Mouse (Mus musculus) testis, postnatal 10 days (tissue): ENCODE results near the gene March10.
A peak's percentile ranks its signal among the peaks of the same experiment; 100 is the strongest.

Experiments used
- DNase-seq: peaks from one replicate; pipeline ENCODE4 v3.0.0; 2021; ENCODE audit warnings: low spot score

Gene March10

GRCm38 (mm10) chr11:105402355-105402754, 54.2 kb downstream of the March10 start:
- no peak for DNase-seq

GRCm38 (mm10) chr11:105390290-105390689, 66.2 kb downstream of the March10 start:
- DNase-seq: no peak

GRCm38 (mm10) chr11:105388636-105389035, 67.9 kb downstream of the March10 start:
- no peak for DNase-seq

- no peak for DNase-seq
Observed at GRCm38 (mm10) chr11:105385266-105385665, 71.3 kb downstream of the March10 start.

- DNase-seq: no peak
Observed at GRCm38 (mm10) chr11:105375821-105376235, 80.7 kb downstream of the March10 start.

- no peak for DNase-seq
Observed at GRCm38 (mm10) chr11:105374526-105375175, 81.9 kb downstream of the March10 start.

GRCm38 (mm10) chr11:105373881-105374280, 82.7 kb downstream of the March10 start:
- no peak for DNase-seq

- no peak for DNase-seq
Observed at GRCm38 (mm10) chr11:105371818-105372217, 84.7 kb downstream of the March10 start.

- DNase-seq: no peak
Observed at GRCm38 (mm10) chr11:105369526-105370386, 86.8 kb downstream of the March10 start.

- no peak for DNase-seq
Observed at GRCm38 (mm10) chr11:105368833-105369232, 87.7 kb downstream of the March10 start.

GRCm38 (mm10) chr11:105367163-105367562, 89.4 kb downstream of the March10 start:
- no peak for DNase-seq

GRCm38 (mm10) chr11:105366051-105366450, 90.5 kb downstream of the March10 start:
- no peak for DNase-seq

GRCm38 (mm10) chr11:105365611-105366010, 90.9 kb downstream of the March10 start:
- no peak for DNase-seq

GRCm38 (mm10) chr11:105364386-105365065, 92.0 kb downstream of the March10 start:
- DNase-seq: no peak

GRCm38 (mm10) chr11:105363598-105364385, 92.7 kb downstream of the March10 start:
- no peak for DNase-seq

- peak; percentile 93 for DNase-seq
Observed at GRCm38 (mm10) chr11:105362946-105363597, 93.5 kb downstream of the March10 start.

- DNase-seq: no peak
Observed at GRCm38 (mm10) chr11:105362041-105362765, 94.3 kb downstream of the March10 start.

- no peak for DNase-seq
Observed at GRCm38 (mm10) chr11:105356301-105356700, 100.2 kb downstream of the March10 start.

GRCm38 (mm10) chr11:105353891-105354280, 102.6 kb downstream of the March10 start:
- no peak for DNase-seq
